Mouse (Mus musculus): ENCODE measurements around the gene Rock2.

Gene Rock2

GRCm38 (mm10) chr12:16907282-16907846 is 12.7 kb downstream of the Rock2 start:
- peak in 1 of 2 experiments; percentile 17 for DNase-seq

- DNase-seq = no peak
These were observed 13.4 kb downstream of the Rock2 start for GRCm38 (mm10) chr12:16907953-16908648.

GRCm38 (mm10) chr12:16911524-16911923 is 16.8 kb downstream of the Rock2 start:
- no peak for DNase-seq

DNA sequence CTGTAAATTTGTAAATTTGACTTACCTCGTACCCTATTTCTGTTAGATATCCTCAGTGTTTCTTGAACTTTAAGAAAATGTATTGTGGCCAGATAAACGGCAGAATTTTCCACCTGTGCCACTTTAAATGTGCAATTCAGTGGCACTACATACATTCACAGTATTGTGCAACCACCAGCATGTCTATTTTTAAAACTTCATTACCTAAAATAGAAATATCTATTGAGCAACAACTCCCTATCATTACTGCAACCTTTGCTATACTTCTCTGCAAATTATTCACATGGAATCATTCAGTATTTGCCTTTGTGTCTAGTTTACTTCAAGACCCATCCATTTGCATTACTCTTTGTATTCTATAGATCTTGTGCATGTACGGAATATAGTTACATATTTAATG is 17.9 kb downstream of the Rock2 start:
- no peak for DNase-seq

- peak in 1 of 2 experiments; percentile 13 for DNase-seq
These were observed 25.6 kb downstream of the Rock2 start for GRCm38 (mm10) chr12:16920186-16920860.

GRCm38 (mm10) chr12:16927889-16928288 is 33.2 kb downstream of the Rock2 start:
- peak in 1 of 2 experiments; percentile 26 for DNase-seq

- DNase-seq = no peak
These were observed 39.7 kb downstream of the Rock2 start for GRCm38 (mm10) chr12:16934423-16934822.

DNA sequence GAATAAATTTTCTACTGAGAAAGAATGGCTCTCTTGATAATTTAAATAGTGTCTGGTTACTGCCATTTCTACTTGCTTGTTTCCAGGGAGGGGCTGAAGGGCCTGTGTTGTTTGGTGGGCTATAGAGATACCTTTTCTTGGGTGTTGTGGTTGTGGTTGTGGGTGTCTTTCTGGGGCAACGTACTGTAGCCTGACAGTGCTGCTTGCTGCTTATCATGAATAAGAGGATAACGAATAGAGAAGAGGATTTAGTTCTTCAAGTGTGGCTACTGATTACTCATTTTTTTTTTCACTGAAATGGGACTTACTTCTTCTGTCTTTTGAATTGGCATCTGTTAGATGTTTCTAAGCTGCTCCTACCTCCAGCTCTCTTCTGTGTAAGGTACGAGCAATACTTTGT is 47.3 kb downstream of the Rock2 start:
- no peak for DNase-seq

- no peak for DNase-seq
These were observed 53.5 kb downstream of the Rock2 start for GRCm38 (mm10) chr12:16948239-16948638.

DNA sequence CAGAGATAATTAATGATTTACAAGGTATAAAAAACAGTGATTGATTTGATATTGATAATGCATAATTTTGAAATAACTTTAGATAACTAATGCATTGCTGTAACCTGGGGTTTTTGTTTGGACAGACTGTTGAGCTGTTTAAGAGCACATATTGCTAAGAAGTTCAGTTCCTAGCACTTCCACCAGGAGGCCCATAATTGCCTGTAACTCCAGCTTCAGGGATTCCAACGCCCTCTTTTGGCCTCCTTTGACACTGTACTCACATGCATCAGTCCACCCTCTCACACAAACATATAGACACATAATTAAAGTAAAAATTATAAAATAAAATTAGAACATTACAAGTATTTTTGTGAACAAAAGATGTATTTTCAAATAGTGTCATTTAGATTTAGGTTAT is 64.2 kb downstream of the Rock2 start:
- DNase-seq = no peak

DNA sequence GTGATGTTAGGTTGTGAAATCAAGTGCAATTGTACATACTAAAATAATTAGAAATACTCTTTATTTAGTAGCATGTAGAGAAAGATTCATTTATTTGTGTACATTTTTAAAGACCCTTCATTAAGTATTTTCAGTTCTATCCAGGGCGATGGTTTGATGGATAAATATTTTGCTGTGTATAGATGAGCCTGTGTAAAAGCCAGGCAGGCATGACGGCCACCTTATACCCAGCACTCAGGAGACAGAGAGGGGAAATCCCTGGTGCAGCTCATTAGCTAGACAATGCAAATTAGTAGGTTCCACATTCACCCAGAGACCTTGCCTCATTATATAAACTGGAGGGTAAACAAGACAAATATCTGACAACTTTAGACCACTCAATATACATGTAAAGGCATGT is 68.7 kb downstream of the Rock2 start:
- DNase-seq = no peak

GRCm38 (mm10) chr12:16966811-16967210 is 72.1 kb downstream of the Rock2 start:
- no peak for DNase-seq

DNA sequence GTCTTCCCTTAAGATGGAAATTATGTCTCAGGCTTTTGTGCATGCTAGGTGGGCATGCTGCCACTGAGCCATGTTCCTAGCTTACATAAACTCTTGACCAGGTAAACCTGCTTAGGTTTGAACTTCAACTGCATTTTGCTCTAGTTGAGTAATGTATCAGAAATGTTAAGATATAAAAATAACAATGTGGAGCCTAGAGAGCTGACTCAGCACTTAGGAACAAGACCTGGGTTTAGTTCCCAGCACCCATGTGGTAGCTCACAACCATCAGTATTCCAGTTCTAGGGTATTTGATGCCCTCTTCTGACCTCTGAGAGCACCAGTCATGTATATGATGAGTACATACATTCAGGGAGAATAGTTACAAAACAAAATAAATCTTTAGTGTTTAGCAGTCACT is 82.4 kb downstream of the Rock2 start:
- no peak for DNase-seq

DNA sequence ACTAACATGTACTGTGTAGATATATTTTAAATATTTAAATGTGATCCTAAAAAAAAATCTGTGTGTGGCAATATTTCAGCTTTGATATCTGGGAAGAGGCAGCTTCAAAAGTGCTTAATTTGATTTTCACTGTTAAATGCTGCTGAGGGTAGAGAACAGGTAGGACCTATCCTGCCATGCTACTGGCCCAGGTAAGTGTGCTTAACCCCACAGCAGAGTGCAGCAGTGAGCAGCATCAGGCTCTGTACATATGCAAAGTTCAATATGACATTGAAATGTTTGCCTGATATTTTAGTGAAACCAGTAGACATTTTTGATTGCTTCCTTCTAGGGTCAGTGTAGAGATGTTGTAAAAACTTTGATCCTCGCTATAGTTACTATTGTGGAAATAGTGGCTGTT is 91.1 kb downstream of the Rock2 start:
- DNase-seq = no peak

DNA sequence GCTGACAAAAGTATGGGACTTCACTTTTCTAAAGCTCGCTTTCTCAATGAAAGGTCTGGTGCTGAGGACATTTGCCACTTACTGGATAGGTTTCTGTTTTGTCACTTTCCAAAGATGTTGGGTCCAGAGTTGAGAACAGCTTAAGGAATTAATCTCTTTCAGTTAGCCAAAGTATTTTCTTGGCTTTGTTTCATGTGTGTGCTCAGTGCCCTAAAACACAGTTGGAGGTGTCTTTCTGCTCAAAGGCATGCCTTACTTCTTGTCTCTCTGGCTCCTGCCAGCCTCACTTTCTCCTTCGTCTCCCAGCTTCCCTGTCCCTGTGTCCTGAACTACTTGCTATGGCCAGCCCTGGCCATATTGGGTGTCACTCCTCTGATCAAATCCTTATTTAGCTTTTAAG is 96.7 kb downstream of the Rock2 start:
- DNase-seq = no peak

DNA sequence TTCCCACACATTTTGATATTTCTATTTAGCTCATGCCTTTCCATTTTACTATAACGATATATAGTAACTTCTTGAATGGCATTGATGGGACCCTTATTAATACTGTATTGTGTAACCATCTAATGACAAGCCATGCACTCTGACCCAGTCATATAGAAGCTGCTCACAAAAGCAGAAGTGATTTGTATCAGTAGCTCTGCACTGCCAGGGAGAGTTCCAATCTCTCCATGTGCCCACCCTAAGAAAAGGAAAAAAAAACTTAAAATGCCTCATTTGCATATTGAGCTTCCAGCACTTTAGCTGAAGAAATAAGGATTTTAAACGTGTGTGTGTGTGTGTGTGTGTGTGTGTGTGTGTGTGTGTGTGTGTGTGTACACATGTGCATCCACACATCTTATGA is 97.7 kb downstream of the Rock2 start:
- DNase-seq = no peak

- DNase-seq = no peak
These were observed 99.6 kb downstream of the Rock2 start for GRCm38 (mm10) chr12:16994291-16994690.

- no peak for DNase-seq
These were observed 101.6 kb downstream of the Rock2 start for GRCm38 (mm10) chr12:16996281-16996680.

- no peak for DNase-seq
These were observed 102.3 kb downstream of the Rock2 start for GRCm38 (mm10) chr12:16996886-16997462.

GRCm38 (mm10) chr12:16999146-16999545 is 104.5 kb downstream of the Rock2 start:
- peak in 1 of 2 experiments; percentile 15 for DNase-seq

GRCm38 (mm10) chr12:16999739-17000497 is 105.2 kb downstream of the Rock2 start, which contains the start of gene Pqlc3:
Gene Pqlc3 (minus strand): TSS chr12:17000408.
- peak; percentile 39 to 41 for DNase-seq

GRCm38 (mm10) chr12:17000628-17001027 is 105.9 kb downstream of the Rock2 start:
- no peak for DNase-seq

DNA sequence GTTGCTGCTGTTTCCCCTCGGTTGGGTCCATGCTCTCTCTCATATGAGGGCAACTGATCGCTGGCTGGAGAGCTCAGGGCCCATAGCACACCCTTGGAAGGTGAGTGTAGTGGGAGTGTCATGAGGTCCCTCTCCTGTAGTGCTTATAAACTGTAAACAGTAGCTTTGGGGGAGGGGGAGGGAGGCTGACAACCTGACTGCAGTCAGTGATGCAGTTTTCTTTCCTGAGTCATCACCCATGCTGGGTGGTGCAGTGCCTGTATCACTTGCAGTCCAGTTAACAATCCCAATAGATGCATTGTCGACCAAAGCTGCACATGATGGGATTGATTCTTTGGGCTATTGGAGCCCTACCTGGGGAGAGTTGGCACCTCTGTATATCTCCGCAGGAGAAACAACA is 106.5 kb downstream of the Rock2 start:
- DNase-seq = no peak
